Mouse (Mus musculus): ENCODE results near the gene Terb2. TPM values are rescaled to one million over a fixed set of nuclear protein-coding genes. Genes with fewer than 3 reads are reported as not detected.

The Terb2 gene
- polyA plus RNA-seq, 1 experiment from 2014 or later, result not detected

- no peak overlapping the region for H3K4me2 ChIP-seq (replicated peaks; ENCODE audit: low read depth, low read length)
Observed at GRCm38 (mm10) chr2:122230395-122230794, 44.3 kb downstream of the Terb2 start.

GRCm38 (mm10) chr2:122231616-122232015 is 45.5 kb downstream of the Terb2 start:
- 0 out of 2 replicates have a peak, but pooled peaks cover 2% of the 10 kb centered on the region for H3K4me1 ChIP-seq (ENCODE audit: control insufficient read depth, insufficient read depth, low read length)
- ATAC-seq (ENCODE audit: insufficient number of reproducible peaks, insufficient read depth, low FRiP score, low read depth), result no peak
- H3K4me2 ChIP-seq (replicated peaks; ENCODE audit: low read depth, low read length), result no peak overlapping the region
- no peak overlapping the region for H3K4me3 ChIP-seq (ENCODE audit: low read depth, low read length)
- H3K27me3 ChIP-seq (ENCODE audit: control insufficient read depth, insufficient read depth, low read length), result no peaks in the 10 kb centered on the region
- no peak overlapping the region for H3K27ac ChIP-seq (ENCODE audit: low read length)
- no peak overlapping the region for H3K9ac ChIP-seq (replicated peaks; ENCODE audit: low read depth, low read length)
- WGBS, result 82% methylated on average over 9 of the region's 9 CpGs
- no peaks in the 10 kb centered on the region for H3K9me3 ChIP-seq (ENCODE audit: control insufficient read depth, low read depth, low read length)
- H3K36me3 ChIP-seq (ENCODE audit: control insufficient read depth, insufficient read depth, low read length), result no peaks in the 10 kb centered on the region

More at GRCm38 (mm10) chr2:122230395-122230794, 44.3 kb downstream of the Terb2 start:
- Histone ChIP-seq H3K27me3 (ENCODE audit: control insufficient read depth, insufficient read depth, low read length) (no peaks in the 10 kb centered on the region), H3K9ac (replicated peaks; ENCODE audit: low read depth, low read length) (no peak overlapping the region), H3K27ac (ENCODE audit: low read length) (no peak overlapping the region), H3K9me3 (ENCODE audit: control insufficient read depth, low read depth, low read length) (no peaks in the 10 kb centered on the region), H3K36me3 (ENCODE audit: control insufficient read depth, insufficient read depth, low read length) (no peaks in the 10 kb centered on the region), H3K4me3 (ENCODE audit: low read depth, low read length) (no peak overlapping the region), H3K4me1 (ENCODE audit: control insufficient read depth, insufficient read depth, low read length) (no peaks in the 10 kb centered on the region)
- WGBS, result 85% methylated on average over 6 of the region's 6 CpGs
- ATAC-seq (ENCODE audit: insufficient number of reproducible peaks, insufficient read depth, low FRiP score, low read depth), result no peak

GRCm38 (mm10) chr2:122233341-122233740 is 47.3 kb downstream of the Terb2 start:
- Histone ChIP-seq H3K9me3 (ENCODE audit: control insufficient read depth, low read depth, low read length) (no peaks in the 10 kb centered on the region), H3K27me3 (ENCODE audit: control insufficient read depth, insufficient read depth, low read length) (no peaks in the 10 kb centered on the region), H3K36me3 (ENCODE audit: control insufficient read depth, insufficient read depth, low read length) (no peaks in the 10 kb centered on the region), H3K9ac (replicated peaks; ENCODE audit: low read depth, low read length) (no peak overlapping the region), H3K27ac (ENCODE audit: low read length) (no peak overlapping the region), H3K4me1 (ENCODE audit: control insufficient read depth, insufficient read depth, low read length) (0 out of 2 replicates have a peak, but pooled peaks cover 2% of the 10 kb centered on the region), H3K4me2 (replicated peaks; ENCODE audit: low read depth, low read length) (0 out of 2 replicates have a peak overlapping the region, but pooled peaks have one; percentile 93), H3K4me3 (ENCODE audit: low read depth, low read length) (no peak overlapping the region)
- 51% methylated on average over 5 of the region's 5 CpGs for WGBS
- no peak for ATAC-seq (ENCODE audit: insufficient number of reproducible peaks, insufficient read depth, low FRiP score, low read depth)

- 6% methylated on average over 26 of the region's 26 CpGs for WGBS
- Histone ChIP-seq H3K4me1 (ENCODE audit: control insufficient read depth, insufficient read depth, low read length) (0 out of 2 replicates have a peak, but pooled peaks cover 2% of the 10 kb centered on the region), H3K27ac (ENCODE audit: low read length) (no peak overlapping the region), H3K27me3 (ENCODE audit: control insufficient read depth, insufficient read depth, low read length) (no peaks in the 10 kb centered on the region), H3K4me3 (ENCODE audit: low read depth, low read length) (peak overlapping the region; percentile 56), H3K4me2 (replicated peaks; ENCODE audit: low read depth, low read length) (peak overlapping the region; percentile 93), H3K36me3 (ENCODE audit: control insufficient read depth, insufficient read depth, low read length) (no peaks in the 10 kb centered on the region), H3K9ac (replicated peaks; ENCODE audit: low read depth, low read length) (peak overlapping the region; percentile 25; the same call in 1 of the 2 replicates), H3K9me3 (ENCODE audit: control insufficient read depth, low read depth, low read length) (no peaks in the 10 kb centered on the region)
- ATAC-seq (ENCODE audit: insufficient number of reproducible peaks, insufficient read depth, low FRiP score, low read depth), result 0 out of 2 replicates have a peak, but pooled peaks have one; percentile 2
Observed at GRCm38 (mm10) chr2:122233759-122234557, 47.9 kb downstream of the Terb2 start.

- Histone ChIP-seq H3K4me2 (replicated peaks; ENCODE audit: low read depth, low read length) (peak within 1 kb of the TSS; percentile 93), H3K27me3 (ENCODE audit: control insufficient read depth, insufficient read depth, low read length) (no peaks in the 10 kb centered on the region), H3K4me1 (ENCODE audit: control insufficient read depth, insufficient read depth, low read length) (0 out of 2 replicates have a peak, but pooled peaks cover 2% of the 10 kb centered on the region), H3K4me3 (ENCODE audit: low read depth, low read length) (peak within 1 kb of the TSS; percentile 56), H3K9me3 (ENCODE audit: control insufficient read depth, low read depth, low read length) (no peaks in the 10 kb centered on the region), H3K36me3 (ENCODE audit: control insufficient read depth, insufficient read depth, low read length) (no peaks in the 10 kb centered on the region), H3K27ac (ENCODE audit: low read length) (no peak within 1 kb of the TSS), H3K9ac (replicated peaks; ENCODE audit: low read depth, low read length) (peak within 1 kb of the TSS; percentile 25; the same call in 1 of the 2 replicates)
- ATAC-seq (ENCODE audit: insufficient number of reproducible peaks, insufficient read depth, low FRiP score, low read depth), result peak; percentile 93
- WGBS, result under 1% methylated on average over 35 of the region's 35 CpGs
Observed at GRCm38 (mm10) chr2:122234611-122235288, 48.7 kb downstream of the Terb2 start, which contains the start of gene Sord. Gene Sord (plus strand): TSS chr2:122234749.

- Histone ChIP-seq H3K4me1 (ENCODE audit: control insufficient read depth, insufficient read depth, low read length) (0 out of 2 replicates have a peak, but pooled peaks cover 2% of the 10 kb centered on the region), H3K9ac (replicated peaks; ENCODE audit: low read depth, low read length) (no peak overlapping the region), H3K4me3 (ENCODE audit: low read depth, low read length) (peak overlapping the region; percentile 56; the same call in 1 of the 2 replicates), H3K27ac (ENCODE audit: low read length) (no peak overlapping the region), H3K9me3 (ENCODE audit: control insufficient read depth, low read depth, low read length) (no peaks in the 10 kb centered on the region), H3K36me3 (ENCODE audit: control insufficient read depth, insufficient read depth, low read length) (no peaks in the 10 kb centered on the region), H3K27me3 (ENCODE audit: control insufficient read depth, insufficient read depth, low read length) (no peaks in the 10 kb centered on the region), H3K4me2 (replicated peaks; ENCODE audit: low read depth, low read length) (peak overlapping the region; percentile 93)
- WGBS, result 73% methylated on average over 2 of the region's 2 CpGs
- ATAC-seq (ENCODE audit: insufficient number of reproducible peaks, insufficient read depth, low FRiP score, low read depth), result no peak
Observed at GRCm38 (mm10) chr2:122235425-122235824, 49.4 kb downstream of the Terb2 start.

GRCm38 (mm10) chr2:122236321-122236720 is 50.2 kb downstream of the Terb2 start:
- no peaks in the 10 kb centered on the region for H3K36me3 ChIP-seq (ENCODE audit: control insufficient read depth, insufficient read depth, low read length)
- ATAC-seq (ENCODE audit: insufficient number of reproducible peaks, insufficient read depth, low FRiP score, low read depth), result no peak

GRCm38 (mm10) chr2:122237891-122238470 is 51.9 kb downstream of the Terb2 start:
- H3K4me3 ChIP-seq (ENCODE audit: low read depth, low read length), result no peak overlapping the region
- no peaks in the 10 kb centered on the region for H3K9me3 ChIP-seq (ENCODE audit: control insufficient read depth, low read depth, low read length)
- H3K4me2 ChIP-seq (replicated peaks; ENCODE audit: low read depth, low read length), result no peak overlapping the region
- no peak for ATAC-seq (ENCODE audit: insufficient number of reproducible peaks, insufficient read depth, low FRiP score, low read depth)
- H3K4me1 ChIP-seq (ENCODE audit: control insufficient read depth, insufficient read depth, low read length), result 0 out of 2 replicates have a peak, but pooled peaks cover 2% of the 10 kb centered on the region
- H3K27me3 ChIP-seq (ENCODE audit: control insufficient read depth, insufficient read depth, low read length), result no peaks in the 10 kb centered on the region
- no peak overlapping the region for H3K27ac ChIP-seq (ENCODE audit: low read length)
- no peaks in the 10 kb centered on the region for H3K36me3 ChIP-seq (ENCODE audit: control insufficient read depth, insufficient read depth, low read length)
- 90% methylated on average over 2 of the region's 2 CpGs for WGBS
- no peak overlapping the region for H3K9ac ChIP-seq (replicated peaks; ENCODE audit: low read depth, low read length)

More at GRCm38 (mm10) chr2:122236321-122236720, 50.2 kb downstream of the Terb2 start:
- Histone ChIP-seq H3K9ac (replicated peaks; ENCODE audit: low read depth, low read length) (no peak overlapping the region), H3K4me3 (ENCODE audit: low read depth, low read length) (no peak overlapping the region), H3K9me3 (ENCODE audit: control insufficient read depth, low read depth, low read length) (no peaks in the 10 kb centered on the region), H3K4me1 (ENCODE audit: control insufficient read depth, insufficient read depth, low read length) (0 out of 2 replicates have a peak, but pooled peaks cover 2% of the 10 kb centered on the region), H3K4me2 (replicated peaks; ENCODE audit: low read depth, low read length) (no peak overlapping the region), H3K27ac (ENCODE audit: low read length) (no peak overlapping the region), H3K27me3 (ENCODE audit: control insufficient read depth, insufficient read depth, low read length) (no peaks in the 10 kb centered on the region)
